Mouse (Mus musculus) heart, embryonic 15.5 days (tissue): Measurements from ENCODE around the gene Trim72. TPM values are rescaled to one million over a fixed set of nuclear protein-coding genes. Genes with fewer than 3 reads are reported as not detected.

Experiments used
- ATAC-seq: fragments of 200-750 bp; cut with Nextera tagmentation; replicated peaks from 2 replicates; pipeline ENCODE4 v1.8.0; 2017; ENCODE audit warnings: low read depth, moderate TSS enrichment; ENCODE audit not compliant: insufficient number of reproducible peaks, insufficient read depth, low FRiP score
- H3K27ac ChIP-seq: fragments of 300-500 bp; sonication (generic); 2 replicates; pipeline ENCODE4 v1.5.1; 2015; ENCODE audit warnings: mild to moderate bottlenecking, inconsistent platforms
- H3K27me3 ChIP-seq: fragments of 300-500 bp; sonication (generic); 2 replicates; pipeline ENCODE4 v1.6.1; 2015; ENCODE audit warnings: inconsistent platforms
- H3K36me3 ChIP-seq: fragments of 300-500 bp; sonication (generic); 2 replicates; pipeline ENCODE4 v1.6.1; 2015; ENCODE audit warnings: mild to moderate bottlenecking, inconsistent platforms
- H3K4me1 ChIP-seq: fragments of 300-500 bp; sonication (generic); replicated peaks from 2 replicates; pipeline ENCODE4 v1.6.1; 2015; ENCODE audit warnings: inconsistent platforms
- H3K4me2 ChIP-seq: fragments of 300-500 bp; sonication (generic); 2 replicates; pipeline ENCODE4 v1.6.1; 2015; ENCODE audit warnings: inconsistent platforms, mild to moderate bottlenecking, moderate library complexity
- H3K4me3 ChIP-seq: fragments of 300-500 bp; sonication (generic); 2 replicates; pipeline ENCODE4 v1.5.1; 2015; ENCODE audit warnings: mild to moderate bottlenecking, inconsistent platforms
- H3K9ac ChIP-seq: fragments of 300-500 bp; sonication (generic); 2 replicates; pipeline ENCODE4 v1.6.1; 2015; ENCODE audit warnings: mild to moderate bottlenecking, inconsistent platforms
- H3K9me3 ChIP-seq: fragments of 300-500 bp; sonication (generic); replicated peaks from 2 replicates; pipeline ENCODE4 v1.6.1; 2016; ENCODE audit warnings: inconsistent platforms
- WGBS: fragments of 180-500 bp; shearing (Covaris S2); methylation state at CpG from one replicate; pipeline ENCODE4 v1.1.7; 2015; ENCODE audit warnings: mixed read lengths; 5-methylcytosine and 5-hydroxymethylcytosine counted together
- polyA plus RNA-seq: library from polyadenylated mRNA; unstranded; fragments of >200 nt; fragmentation: Nextera tagmentation; extraction: Ambion mirVana; gene quantifications from 2 replicates; pipeline ENCODE4 v1.2.1, GENCODE M21; 2015

Trim72 gene
- polyA plus RNA-seq, 1 experiment from 2014 or later = 0.77 TPM

- H3K9me3 ChIP-seq = no peaks in the 10 kb centered on the region
- no peak overlapping the region for H3K9ac ChIP-seq
- no peak for ATAC-seq
- H3K4me1 ChIP-seq = no peaks in the 10 kb centered on the region
- no peak overlapping the region for H3K4me3 ChIP-seq
- WGBS = 66% methylated on average over 4 of the region's 4 CpGs
- no peak overlapping the region for H3K4me2 ChIP-seq
- H3K27ac ChIP-seq = no peak overlapping the region
- H3K36me3 ChIP-seq = no peaks in the 10 kb centered on the region
- H3K27me3 ChIP-seq = no peaks in the 10 kb centered on the region
Observed at GRCm38 (mm10) chr7:128059091-128059490, 55.3 kb downstream of the Trim72 start.

Other genes with a start within 250 kb of the Trim72 start
- 15.6 and 21.7 TPM in 2 replicates for gene Orai3, start 234.1 kb upstream of the Trim72 start, polyA plus RNA-seq
- 13.0 and 16.7 TPM in 2 replicates for gene Setd1a, start 227.3 kb upstream of the Trim72 start, polyA plus RNA-seq
- not detected in 2 replicates for gene Gm49388, start 218.3 kb upstream of the Trim72 start, polyA plus RNA-seq
- gene Hsd3b7, start 203.3 kb upstream of the Trim72 start, polyA plus RNA-seq = 22.0 and 24.0 TPM in 2 replicates
- 50.5 and 51.0 TPM in 2 replicates for gene Stx4a, start 179.7 kb upstream of the Trim72 start, polyA plus RNA-seq
- gene Stx1b, start 179.4 kb upstream of the Trim72 start, polyA plus RNA-seq = 1.4 and 2.1 TPM in 2 replicates
- gene Zfp646, start 127.7 kb upstream of the Trim72 start, polyA plus RNA-seq = 5.3 and 7.0 TPM in 2 replicates
- 7.9 and 11.1 TPM in 2 replicates for gene Zfp668, start 127.1 kb upstream of the Trim72 start, polyA plus RNA-seq
- 1.2 and 1.7 TPM in 2 replicates for gene Prss53, start 113.0 kb upstream of the Trim72 start, polyA plus RNA-seq
- not detected in 2 replicates for gene Gm21974, start 108.5 kb upstream of the Trim72 start, polyA plus RNA-seq
- 95.9 and 126 TPM in 2 replicates for gene Vkorc1, start 108.3 kb upstream of the Trim72 start, polyA plus RNA-seq
- 122 and 145 TPM in 2 replicates for gene Bckdk, start 99.9 kb upstream of the Trim72 start, polyA plus RNA-seq
- 23.5 and 27.6 TPM in 2 replicates for gene Kat8, start 91.4 kb upstream of the Trim72 start, polyA plus RNA-seq
- 1.9 and 6.0 TPM in 2 replicates for gene Prss8, start 73.8 kb upstream of the Trim72 start, polyA plus RNA-seq
- gene Prss36, start 57.2 kb upstream of the Trim72 start, polyA plus RNA-seq = 7.9 and 10.0 TPM in 2 replicates
- 254 and 307 TPM in 2 replicates for gene Fus, start 36.5 kb upstream of the Trim72 start, polyA plus RNA-seq
- gene Pycard, start 10.1 kb upstream of the Trim72 start, polyA plus RNA-seq = 42.8 and 56.1 TPM in 2 replicates
- gene Itgam, start 58.7 kb downstream of the Trim72 start, polyA plus RNA-seq = 0.69 and 1.6 TPM in 2 replicates
- gene Gm49368, start 58.7 kb downstream of the Trim72 start, polyA plus RNA-seq = not detected in 2 replicates
- gene Itgax, start 125.6 kb downstream of the Trim72 start, polyA plus RNA-seq = 0.14 and 0.61 TPM in 2 replicates
- 0.20 TPM in 2 replicates for gene Itgad, start 150.4 kb downstream of the Trim72 start, polyA plus RNA-seq
- 718 and 1,101 TPM in 2 replicates for gene Cox6a2, start 202.4 kb downstream of the Trim72 start, polyA plus RNA-seq
- gene Armc5, start 233.4 kb downstream of the Trim72 start, polyA plus RNA-seq = 11.5 and 14.9 TPM in 2 replicates
- gene 9130023H24Rik, start 234.1 kb downstream of the Trim72 start, polyA plus RNA-seq = 5.8 and 6.1 TPM in 2 replicates
- 160 and 174 TPM in 2 replicates for gene Tgfb1i1, start 242.9 kb downstream of the Trim72 start, polyA plus RNA-seq